Mouse (Mus musculus) heart, embryonic 10.5 days (tissue): ENCODE results near the gene Pcdh15. TPM values are rescaled to one million over a fixed set of nuclear protein-coding genes. Genes with fewer than 3 reads are reported as not detected.

Experiments used
- DNase-seq: peaks from one replicate; pipeline ENCODE4 v3.0.0-alpha.2; 2017; ENCODE audit warnings: low spot score
- H3K27ac ChIP-seq: fragments of 300-500 bp; sonication (generic); 2 replicates; pipeline ENCODE4 v1.5.1; 2016; ENCODE audit warnings: mild to moderate bottlenecking
- H3K27me3 ChIP-seq: fragments of 300-500 bp; sonication (generic); 2 replicates; pipeline ENCODE4 v1.6.1; 2016; ENCODE audit warnings: mild to moderate bottlenecking; ENCODE audit not compliant: poor library complexity, insufficient read depth, severe bottlenecking
- H3K36me3 ChIP-seq: fragments of 300-500 bp; sonication (generic); 2 replicates; pipeline ENCODE4 v1.6.1; 2016; ENCODE audit warnings: mild to moderate bottlenecking, moderate library complexity
- H3K4me1 ChIP-seq: fragments of 300-500 bp; sonication (generic); 2 replicates; pipeline ENCODE4 v1.6.1; 2016; ENCODE audit warnings: mild to moderate bottlenecking
- H3K4me3 ChIP-seq: fragments of 300-500 bp; sonication (generic); 2 replicates; pipeline ENCODE4 v1.5.1; 2016; ENCODE audit warnings: mild to moderate bottlenecking, moderate library complexity
- H3K9me3 ChIP-seq: fragments of 300-500 bp; sonication (generic); 2 replicates; pipeline ENCODE4 v1.6.1; 2016; ENCODE audit warnings: mild to moderate bottlenecking, moderate library complexity
- WGBS: fragments of 180-500 bp; shearing (Covaris S2); methylation state at CpG from one replicate; pipeline ENCODE4 v1.1.7; 2016; 5-methylcytosine and 5-hydroxymethylcytosine counted together
- polyA plus RNA-seq: library from polyadenylated mRNA; unstranded; fragments of >200 nt; fragmentation: Nextera tagmentation; extraction: Ambion mirVana; gene quantifications from 2 replicates; pipeline ENCODE4 v1.2.1, GENCODE M21; 2016

Pcdh15 gene
- polyA plus RNA-seq, 1 experiment from 2014 or later = 0.78 TPM

GRCm38 (mm10) chr10:73878055-73878728 is 779.0 kb downstream of the Pcdh15 start:
- Histone ChIP-seq H3K27ac (no peak overlapping the region), H3K4me1 (no peaks in the 10 kb centered on the region), H3K9me3 (no peaks in the 10 kb centered on the region), H3K4me3 (no peak overlapping the region), H3K36me3 (no peaks in the 10 kb centered on the region), H3K27me3 (no peaks in the 10 kb centered on the region)
- no peak for DNase-seq
- 79% methylated on average over 5 of the region's 5 CpGs for WGBS

GRCm38 (mm10) chr10:73878729-73879067 is 779.6 kb downstream of the Pcdh15 start:
- H3K36me3 ChIP-seq = no peaks in the 10 kb centered on the region
- no peak for DNase-seq
- 80% methylated on average over 4 of the region's 4 CpGs for WGBS
- no peak overlapping the region for H3K27ac ChIP-seq
- no peaks in the 10 kb centered on the region for H3K9me3 ChIP-seq
- H3K4me1 ChIP-seq = no peaks in the 10 kb centered on the region
- H3K27me3 ChIP-seq = no peaks in the 10 kb centered on the region
- no peak overlapping the region for H3K4me3 ChIP-seq

GRCm38 (mm10) chr10:73887771-73888170 is 788.6 kb downstream of the Pcdh15 start:
- Histone ChIP-seq H3K36me3 (no peaks in the 10 kb centered on the region), H3K4me1 (no peaks in the 10 kb centered on the region), H3K27ac (no peak overlapping the region), H3K27me3 (no peaks in the 10 kb centered on the region), H3K4me3 (no peak overlapping the region), H3K9me3 (no peaks in the 10 kb centered on the region)
- 79% methylated on average over 4 of the region's 4 CpGs for WGBS
- no peak for DNase-seq

DNA sequence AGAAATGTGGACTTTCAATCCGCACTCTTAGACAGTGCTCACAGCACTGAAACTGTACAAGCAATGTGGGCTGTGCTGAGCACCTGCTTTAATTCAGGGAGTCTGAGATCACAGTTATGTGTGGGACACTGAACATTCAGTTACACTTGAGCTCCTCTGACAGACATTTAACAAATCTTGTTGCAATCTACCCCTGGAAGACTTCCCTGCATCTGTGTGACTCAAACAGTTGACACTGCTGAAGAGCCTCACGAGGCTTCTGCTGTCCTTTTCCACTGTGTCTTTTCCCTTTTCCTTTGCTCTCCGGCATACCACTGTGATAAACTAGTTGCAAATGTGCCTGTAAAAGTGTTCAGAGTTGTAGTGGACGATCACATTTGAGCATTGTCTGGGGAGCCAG is 793.1 kb downstream of the Pcdh15 start:
- Histone ChIP-seq H3K27me3 (no peaks in the 10 kb centered on the region), H3K4me3 (no peak overlapping the region), H3K9me3 (no peaks in the 10 kb centered on the region), H3K36me3 (no peaks in the 10 kb centered on the region), H3K4me1 (no peaks in the 10 kb centered on the region), H3K27ac (no peak overlapping the region)
- no peak for DNase-seq
- WGBS = 73% methylated on average over 4 of the region's 4 CpGs

DNA sequence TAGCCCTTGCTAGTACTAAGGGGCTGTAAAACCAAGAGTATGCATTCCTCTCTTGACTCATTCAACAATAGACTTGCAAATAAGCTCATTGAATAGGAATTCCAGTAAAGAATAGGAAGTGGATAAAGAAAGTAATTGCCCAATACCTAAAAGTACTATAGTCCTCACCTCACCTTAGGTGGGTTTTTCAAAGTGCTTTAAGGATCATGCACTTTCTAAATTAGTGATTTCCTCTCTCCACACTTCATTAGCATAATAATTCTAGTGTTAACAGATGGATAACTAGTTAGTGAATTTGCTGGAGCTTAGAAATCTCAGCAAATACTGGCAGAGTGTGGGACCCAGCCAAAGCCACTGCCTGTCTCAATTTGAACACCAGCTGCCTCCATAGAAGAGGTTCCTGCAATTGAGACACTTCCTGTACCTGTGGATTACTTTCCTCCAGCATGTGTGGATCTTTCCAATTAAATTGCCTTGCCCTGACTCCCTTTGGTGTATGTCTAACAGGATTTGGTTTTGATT is 797.0 kb downstream of the Pcdh15 start:
- no peak overlapping the region for H3K27ac ChIP-seq
- no peaks in the 10 kb centered on the region for H3K36me3 ChIP-seq
- no peaks in the 10 kb centered on the region for H3K9me3 ChIP-seq
- H3K4me3 ChIP-seq = no peak overlapping the region
- no peaks in the 10 kb centered on the region for H3K27me3 ChIP-seq
- no peak for DNase-seq
- H3K4me1 ChIP-seq = no peaks in the 10 kb centered on the region

DNA sequence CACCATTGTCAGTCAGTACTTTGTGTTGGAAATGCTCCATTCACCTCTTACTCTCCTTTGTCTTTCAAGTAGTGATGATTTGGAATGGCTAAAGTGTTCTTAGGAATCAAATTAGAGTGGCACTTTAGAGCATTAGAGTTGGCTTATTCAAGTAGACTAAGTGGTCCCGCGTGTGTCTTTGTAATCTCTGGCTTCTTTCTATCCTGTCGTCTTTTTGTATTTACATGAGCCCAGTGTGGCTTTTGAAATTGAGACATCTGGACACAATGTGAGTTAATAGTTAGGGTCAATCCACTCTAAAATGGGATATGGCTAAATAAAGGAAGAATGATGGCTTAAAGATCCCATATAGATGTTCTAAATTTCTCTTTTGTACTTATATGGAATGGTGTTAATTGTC is 800.0 kb downstream of the Pcdh15 start:
- Histone ChIP-seq H3K4me3 (no peak overlapping the region), H3K27ac (no peak overlapping the region), H3K27me3 (no peaks in the 10 kb centered on the region), H3K9me3 (no peaks in the 10 kb centered on the region), H3K4me1 (no peaks in the 10 kb centered on the region), H3K36me3 (no peaks in the 10 kb centered on the region)
- 82% methylated on average over 3 of the region's 3 CpGs for whole genome bisulfite sequencing
- no peak for DNase-seq

DNA sequence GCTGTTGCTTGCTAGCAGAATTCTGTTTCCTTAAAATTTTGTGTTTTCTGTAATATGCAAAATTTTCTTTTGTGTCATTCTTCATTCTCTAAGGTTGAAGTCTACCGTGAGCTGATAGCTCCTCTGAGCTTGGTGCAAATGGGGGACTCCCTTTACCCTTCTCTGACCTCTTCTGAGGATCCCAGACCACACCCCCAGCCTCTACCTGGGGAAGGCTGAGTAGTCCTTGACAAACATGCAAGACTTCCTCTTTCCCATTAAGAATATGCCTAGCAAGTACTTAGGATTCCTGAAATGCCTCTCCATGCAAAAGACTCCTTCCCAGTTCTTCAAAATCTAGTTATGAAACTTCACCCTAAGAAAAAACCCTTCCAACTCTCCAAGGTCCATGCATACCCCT is 808.5 kb downstream of the Pcdh15 start:
- no peaks in the 10 kb centered on the region for H3K4me1 ChIP-seq
- no peak overlapping the region for H3K4me3 ChIP-seq
- DNase-seq = no peak
- H3K36me3 ChIP-seq = no peaks in the 10 kb centered on the region
- H3K27me3 ChIP-seq = no peaks in the 10 kb centered on the region
- WGBS = 58% methylated on average over 1 of the region's 1 CpGs
- no peaks in the 10 kb centered on the region for H3K9me3 ChIP-seq
- no peak overlapping the region for H3K27ac ChIP-seq

- DNase-seq = no peak
- 68% methylated on average over 1 of the region's 1 CpGs for WGBS
- no peaks in the 10 kb centered on the region for H3K4me1 ChIP-seq
Observed at GRCm38 (mm10) chr10:73908568-73908967, 809.4 kb downstream of the Pcdh15 start.

GRCm38 (mm10) chr10:73915170-73915569 is 816.0 kb downstream of the Pcdh15 start:
- Histone ChIP-seq H3K9me3 (no peaks in the 10 kb centered on the region), H3K36me3 (no peaks in the 10 kb centered on the region), H3K27me3 (no peaks in the 10 kb centered on the region), H3K27ac (no peak overlapping the region), H3K4me3 (no peak overlapping the region), H3K4me1 (no peaks in the 10 kb centered on the region)
- WGBS = 66% methylated on average over 4 of the region's 4 CpGs
- no peak for DNase-seq

More at GRCm38 (mm10) chr10:73908568-73908967, 809.4 kb downstream of the Pcdh15 start:
- Histone ChIP-seq H3K27ac (no peak overlapping the region), H3K4me3 (no peak overlapping the region), H3K9me3 (no peaks in the 10 kb centered on the region), H3K27me3 (no peaks in the 10 kb centered on the region), H3K36me3 (no peaks in the 10 kb centered on the region)

DNA sequence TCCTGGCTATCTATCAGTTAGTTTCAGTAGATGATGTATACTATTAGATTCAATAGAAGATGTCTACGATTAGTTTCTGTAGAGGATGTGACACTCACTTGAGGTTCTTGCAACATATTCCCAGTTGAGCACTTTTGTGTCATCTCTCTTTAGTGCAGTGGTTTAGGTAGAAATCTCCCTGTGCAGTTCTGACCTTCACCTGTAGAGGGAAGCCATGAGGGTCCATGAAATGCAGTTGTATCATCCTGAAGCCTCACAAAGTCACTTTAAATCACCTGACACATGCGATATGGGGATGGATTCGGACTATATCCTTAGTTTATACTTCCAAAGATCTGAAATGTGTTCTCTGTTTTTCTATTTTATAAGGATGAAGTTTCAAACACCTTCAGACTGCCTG is 822.4 kb downstream of the Pcdh15 start:
- H3K4me1 ChIP-seq = no peaks in the 10 kb centered on the region
- no peaks in the 10 kb centered on the region for H3K36me3 ChIP-seq
- no peak for DNase-seq
- no peak overlapping the region for H3K4me3 ChIP-seq
- H3K9me3 ChIP-seq = no peaks in the 10 kb centered on the region
- H3K27ac ChIP-seq = no peak overlapping the region
- no peaks in the 10 kb centered on the region for H3K27me3 ChIP-seq
- 63% methylated on average over 3 of the region's 3 CpGs for WGBS

DNA sequence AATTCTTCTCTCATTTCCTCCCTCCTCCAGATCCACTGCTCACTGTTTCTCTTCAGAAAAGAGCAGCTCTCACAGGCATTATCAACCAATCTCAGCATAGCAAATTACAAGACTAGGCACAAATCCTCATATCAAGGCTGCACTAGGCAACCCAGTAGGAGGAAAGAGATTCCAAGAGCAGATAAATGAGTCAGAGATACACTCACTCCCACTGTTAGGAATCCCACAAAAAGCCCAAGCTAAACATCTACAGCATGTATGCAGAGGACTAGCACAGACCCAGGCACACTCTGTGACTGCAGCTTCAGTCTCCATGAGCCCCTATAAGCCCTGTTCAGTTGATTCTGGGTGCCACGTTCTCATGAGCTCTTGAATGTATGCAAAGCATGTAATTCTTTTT is 829.5 kb downstream of the Pcdh15 start:
- 73% methylated on average over 1 of the region's 1 CpGs for WGBS
- Histone ChIP-seq H3K27ac (no peak overlapping the region), H3K36me3 (no peaks in the 10 kb centered on the region), H3K4me3 (no peak overlapping the region), H3K9me3 (no peaks in the 10 kb centered on the region), H3K4me1 (no peaks in the 10 kb centered on the region), H3K27me3 (no peaks in the 10 kb centered on the region)
- no peak for DNase-seq

DNA sequence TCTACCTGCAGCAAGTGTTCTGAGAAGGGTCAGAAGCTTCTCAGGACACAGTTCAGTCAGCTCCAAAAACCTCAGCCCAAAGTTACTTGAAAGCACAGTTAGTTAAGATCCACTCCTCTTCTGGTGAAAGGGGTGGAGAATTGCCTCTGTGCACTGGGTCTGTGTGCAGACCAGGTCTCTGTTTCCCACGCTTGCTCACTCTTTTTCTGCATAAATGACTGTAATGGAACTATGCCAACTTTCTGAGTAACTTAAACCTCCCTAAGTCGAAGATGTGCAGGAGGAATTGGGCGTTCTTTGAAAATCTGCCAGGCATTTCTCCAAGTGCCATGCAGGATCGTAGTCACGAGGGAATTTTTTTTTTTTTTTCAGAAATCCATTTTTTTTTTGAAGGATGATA is 830.6 kb downstream of the Pcdh15 start:
- no peaks in the 10 kb centered on the region for H3K4me1 ChIP-seq
- H3K27me3 ChIP-seq = no peaks in the 10 kb centered on the region
- DNase-seq = no peak
- WGBS = 71% methylated on average over 5 of the region's 5 CpGs
- H3K4me3 ChIP-seq = no peak overlapping the region
- H3K9me3 ChIP-seq = no peaks in the 10 kb centered on the region
- no peak overlapping the region for H3K27ac ChIP-seq
- no peaks in the 10 kb centered on the region for H3K36me3 ChIP-seq

- Histone ChIP-seq H3K9me3 (no peaks in the 10 kb centered on the region), H3K4me3 (no peak overlapping the region), H3K27ac (no peak overlapping the region), H3K27me3 (no peaks in the 10 kb centered on the region), H3K36me3 (no peaks in the 10 kb centered on the region), H3K4me1 (no peaks in the 10 kb centered on the region)
- peak; percentile 73 for DNase-seq
Observed at GRCm38 (mm10) chr10:73931185-73931584, 832.0 kb downstream of the Pcdh15 start.
